30 mouse cellular contexts compared by ENCODE assay signal in the genomic region with DNA sequence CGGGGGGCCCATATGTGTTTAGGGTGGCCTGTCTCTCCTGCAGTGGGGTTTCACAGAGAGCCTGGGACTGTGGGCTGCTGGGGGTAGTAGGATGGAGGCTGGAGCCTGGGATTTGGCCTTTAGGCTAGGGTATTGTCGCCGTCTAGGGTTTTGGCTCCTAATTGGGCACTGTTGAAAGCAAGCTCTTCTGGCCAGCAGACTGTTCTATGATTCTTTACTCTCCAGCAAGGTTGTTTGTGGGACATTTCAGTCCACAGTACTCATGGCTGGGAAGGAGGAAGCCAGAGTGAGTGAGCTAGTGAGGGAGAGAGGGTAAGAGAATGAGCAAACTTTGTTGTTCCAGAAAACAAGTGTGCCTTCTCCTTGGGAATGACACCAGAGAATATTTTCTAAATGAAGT. TPM values are rescaled to one million over a fixed set of nuclear protein-coding genes. Genes with fewer than 3 reads are reported as not detected.
DNase-seq lines count a peak whose midpoint lies in the region; ATAC-seq and TF ChIP-seq lines count a peak whose summit lies in the region.
"Had no signal": no experiment of that assay in that cellular context is flagged by ENCODE, and none has a peak within 500 bp of the region (broad histone marks: within the 10 kb centered on the region; RNA-seq: fewer than 3 reads in every experiment).

No protein-coding gene starts in this region.

- no peak for TF ChIP-seq EP300 in heart, adult 2 months (IDR thresholded peaks at IDR 0.05; ENCODE audit: insufficient read depth, low read depth, low read length)

- intact Hi-C loops in gastrocnemius, adult 2 months (cut with DNase I), result loop anchor here (10.0 kb wide), 1 partner anchor 285 kb away; no protein-coding TSS in a partner anchor
- intact Hi-C loops in heart, adult 2 months (cut with DNase I), result no loop called here
- intact Hi-C loops in heart, postnatal 36 days (cut with DNase I), result no loop called here

- H3K27me3 ChIP-seq in heart, adult 2 months (ENCODE audit: control insufficient read depth, insufficient read depth, low read length), result no peaks in the 10 kb centered on the region
- H3K27me3 ChIP-seq in kidney, embryonic 16.5 days (ENCODE audit: insufficient read depth, low read length), result no peaks in the 10 kb centered on the region
- H3K27me3 ChIP-seq in midbrain, embryonic 10.5 days (ENCODE audit: low read depth, poor library complexity, severe bottlenecking), result no peaks in the 10 kb centered on the region
- H3K27me3 ChIP-seq: CH12.LX; embryonic facial prominence, embryonic 13.5 days; forebrain, embryonic 12.5 days; forebrain, embryonic 15.5 days; heart, embryonic 12.5 days; Patski had no signal

- no peak overlapping the region for H3K9ac ChIP-seq in heart, adult 2 months (ENCODE audit: low read depth, low read length)
- no peak overlapping the region for H3K9ac ChIP-seq in kidney, embryonic 16.5 days (replicated peaks; ENCODE audit: low read length)
- H3K9ac ChIP-seq: embryonic facial prominence, embryonic 13.5 days; forebrain, embryonic 12.5 days; forebrain, embryonic 15.5 days; heart, embryonic 12.5 days; heart, embryonic 15.5 days; hindbrain, embryonic 14.5 days had no signal

- WGBS in heart, adult 2 months, result 70% methylated on average over 3 of the region's 3 CpGs
- 86% methylated on average over 3 of the region's 3 CpGs for WGBS in kidney, embryonic 16.5 days
- WGBS in midbrain, embryonic 10.5 days, result 94% methylated on average over 3 of the region's 3 CpGs

- H3K4me2 ChIP-seq in kidney, embryonic 16.5 days (replicated peaks; ENCODE audit: low read depth, low read length), result no peak overlapping the region
- H3K4me2 ChIP-seq: embryonic facial prominence, embryonic 13.5 days; forebrain, embryonic 12.5 days; forebrain, embryonic 15.5 days; heart, embryonic 12.5 days; heart, embryonic 15.5 days; hindbrain, embryonic 14.5 days had no signal

- H3K9me3 ChIP-seq in kidney, embryonic 16.5 days (ENCODE audit: low read length), result no peaks in the 10 kb centered on the region
- H3K9me3 ChIP-seq in midbrain, embryonic 10.5 days (replicated peaks), result no peaks in the 10 kb centered on the region
- H3K9me3 ChIP-seq: embryonic facial prominence, embryonic 10.5 days; embryonic facial prominence, embryonic 13.5 days; forebrain, embryonic 12.5 days; forebrain, embryonic 15.5 days; G1E; heart, embryonic 12.5 days; heart, embryonic 15.5 days had no signal

- peaks cover 2% of the 10 kb centered on the region; the same call in 1 of the 2 replicates for H3K4me1 ChIP-seq in heart, adult 2 months (ENCODE audit: control insufficient read depth, insufficient read depth, low read length)
- H3K4me1 ChIP-seq in kidney, embryonic 16.5 days (ENCODE audit: insufficient read depth, low read length), result no peaks in the 10 kb centered on the region
- H3K4me1 ChIP-seq in brown adipose tissue, adult 24 weeks (ENCODE audit: control insufficient read depth, insufficient read depth, insufficient read length, low read length), result no peaks in the 10 kb centered on the region; the same call in 1 of the 2 replicates
- no peaks in the 10 kb centered on the region for H3K4me1 ChIP-seq in midbrain, embryonic 10.5 days
- H3K4me1 ChIP-seq: forebrain, embryonic 12.5 days; forebrain, embryonic 15.5 days; heart, embryonic 12.5 days; heart, embryonic 15.5 days had no signal

- no peak overlapping the region for H3K4me3 ChIP-seq in gastrocnemius, adult 2 months
- H3K4me3 ChIP-seq in heart, adult 2 months, result no peak overlapping the region
- no peak overlapping the region for H3K4me3 ChIP-seq in kidney, embryonic 16.5 days (ENCODE audit: low read length)
- no peak overlapping the region for H3K4me3 ChIP-seq in brown adipose tissue, adult 24 weeks (ENCODE audit: insufficient read depth, low read depth, low read length)
- H3K4me3 ChIP-seq in midbrain, embryonic 10.5 days, result no peak overlapping the region
- H3K4me3 ChIP-seq: embryonic facial prominence, embryonic 10.5 days; embryonic facial prominence, embryonic 13.5 days; erythroblast, embryonic 14.5 days; forebrain, embryonic 12.5 days; forebrain, embryonic 15.5 days; heart, embryonic 12.5 days; heart, embryonic 15.5 days had no signal

- H3K36me3 ChIP-seq in heart, adult 2 months (ENCODE audit: control insufficient read depth, insufficient read depth, low read length), result no peaks in the 10 kb centered on the region
- H3K36me3 ChIP-seq in kidney, embryonic 16.5 days (ENCODE audit: insufficient read depth, low read length), result no peaks in the 10 kb centered on the region
- H3K36me3 ChIP-seq in midbrain, embryonic 10.5 days, result no peaks in the 10 kb centered on the region
- H3K36me3 ChIP-seq: embryonic facial prominence, embryonic 10.5 days; embryonic facial prominence, embryonic 13.5 days; forebrain, embryonic 12.5 days; forebrain, embryonic 15.5 days; G1E; heart, embryonic 12.5 days; heart, embryonic 15.5 days had no signal

- no peak for ATAC-seq in kidney, embryonic 16.5 days (ENCODE audit: low FRiP score, low TSS enrichment)
- ATAC-seq: forebrain, embryonic 15.5 days; hindbrain, postnatal 0 days; inflammation-experienced regulatory T-cells, adult 6 months; intestine, embryonic 16.5 days; Patski had no signal

- TF ChIP-seq POLR2A in heart, adult 2 months (IDR thresholded peaks at IDR 0.05; ENCODE audit: insufficient read depth, low read depth, low read length), result no peak

- DNase-seq in gastrocnemius, adult 2 months, result no peak
- DNase-seq in gastrocnemius, postnatal 4 days (ENCODE audit: low spot score in 2 of 2), result no peak
- DNase-seq in heart, adult 2 months, result no peak
- no peak for DNase-seq in heart, postnatal 36 days
- DNase-seq in kidney, postnatal 36 days, result no peak
- no peak for DNase-seq in midbrain, embryonic 10.5 days (ENCODE audit: low spot score)
- DNase-seq: adrenal gland, postnatal 10 days; adrenal gland, postnatal 36 days; B cell, adult 2 months; cerebellum, adult 11 months; cerebellum, adult 2 months; cerebellum, adult 9-11 months; cerebellum, postnatal 25 days; heart, postnatal 4 days had no signal

- H3K79me2 ChIP-seq in heart, adult 2 months (replicated peaks; ENCODE audit: control insufficient read depth, insufficient read depth, low read length), result no peaks in the 10 kb centered on the region

- no peak for TF ChIP-seq CTCF in gastrocnemius, adult 2 months (IDR thresholded peaks at IDR 0.05)
- TF ChIP-seq CTCF in heart, adult 2 months (IDR thresholded peaks at IDR 0.05), result no peak

- peak overlapping the region; percentile 60 for H3K27ac ChIP-seq in gastrocnemius, adult 2 months
- H3K27ac ChIP-seq in heart, adult 2 months, result peak overlapping the region; percentile 20; the same call in 1 of the 2 replicates
- H3K27ac ChIP-seq in kidney, embryonic 16.5 days (ENCODE audit: low read length), result peak overlapping the region; percentile 36; the same call in 1 of the 2 replicates
- 0 out of 2 replicates have a peak overlapping the region, but pooled peaks have one; percentile 19 for H3K27ac ChIP-seq in brown adipose tissue, adult 24 weeks (replicated peaks; ENCODE audit: low read depth, low read length)
- H3K27ac ChIP-seq in midbrain, embryonic 10.5 days (replicated peaks), result no peak overlapping the region
- H3K27ac ChIP-seq: embryonic facial prominence, embryonic 10.5 days; embryonic facial prominence, embryonic 13.5 days; forebrain, embryonic 12.5 days; forebrain, embryonic 15.5 days; heart, embryonic 15.5 days; hindbrain, embryonic 14.5 days; hindbrain, postnatal 0 days had no signal

RNA-seq across cellular contexts. Expression of gene Ttc32, which starts 29.7 kb away (rescaled TPM):
- total RNA-seq in gastrocnemius, adult 2 months (2021), result 10 to 100 TPM; 25.2 to 27.6 TPM
- 10 to 100 TPM in 1 of 2 experiments, 1 to 10 TPM in 1; 9.6 to 11.7 TPM for total RNA-seq in gastrocnemius, postnatal 4 days (2021)
- total RNA-seq in heart, adult 2 months (2021), result 10 to 100 TPM; 26.1 to 31.4 TPM
- 13.8 and 15.7 TPM in 2 replicates for polyA plus RNA-seq in heart, adult 2 months (2012; rRNA removed)
- total RNA-seq in heart, postnatal 36 days (2021), result 10 to 100 TPM; 25.5 to 28.5 TPM
- 23.4 and 25.1 TPM in 2 replicates for polyA plus RNA-seq in kidney, embryonic 16.5 days (2015; fragmentation: Nextera tagmentation; extraction: Ambion mirVana)
- polyA plus RNA-seq in brown adipose tissue, adult 24 weeks (2012; ENCODE audit: insufficient read depth, insufficient read length, missing spikeins), result 21.3 and 36.3 TPM in 2 replicates
- polyA plus RNA-seq in midbrain, embryonic 10.5 days (2016; fragmentation: Nextera tagmentation; extraction: Ambion mirVana), result 23.2 and 24.3 TPM in 2 replicates
- polyA plus RNA-seq: G1E had no signal
